Mouse (Mus musculus): ENCODE measurements at regions not wholly inside any gene's neighbourhood (a gene's known extent, or its start where the extent isn't known, plus 50 kb on each side); places are given as distances from the start of the nearest gene placed in this dataset.
"Not testable (repeated sequence)": the region's sequence is repeated elsewhere in the genome, so short reads cannot be mapped to it uniquely, and the experiment has no call there.

- DNase-seq, result no peak
- no peaks in the 10 kb centered on the region for H3K4me1 ChIP-seq (ENCODE audit: control insufficient read depth, insufficient read depth, low read length)
- no peak overlapping the region for H3K4me3 ChIP-seq (ENCODE audit: insufficient read depth, low read depth, low read length)
- H3K27me3 ChIP-seq (replicated peaks; ENCODE audit: control insufficient read depth, insufficient read depth, low read length), result no peaks in the 10 kb centered on the region
- no peak overlapping the region for H3K27ac ChIP-seq (ENCODE audit: insufficient read depth, low read depth, low read length)
- no peak for TF ChIP-seq CTCF (conservative IDR thresholded peaks at IDR 0.05; ENCODE audit: insufficient read depth, insufficient read length, low read depth, low read length)
- TF ChIP-seq POLR2A (IDR thresholded peaks at IDR 0.05; ENCODE audit: low read depth, low read length), result no peak
- H3K36me3 ChIP-seq (ENCODE audit: control insufficient read depth, insufficient read depth, low read length), result no peaks in the 10 kb centered on the region
- WGBS, result 46% methylated on average over 2 of the region's 2 CpGs
These were observed 435.7 kb downstream of the Rpia start for GRCm38 (mm10) chr6:70356303-70356702.

GRCm38 (mm10) chr6:70342147-70342546 is 449.9 kb downstream of the Rpia start:
- H3K27ac ChIP-seq (ENCODE audit: insufficient read depth, low read depth, low read length), result no peak overlapping the region
- WGBS, result 77% methylated on average over 5 of the region's 5 CpGs
- no peak for TF ChIP-seq CTCF (conservative IDR thresholded peaks at IDR 0.05; ENCODE audit: insufficient read depth, insufficient read length, low read depth, low read length)
- TF ChIP-seq POLR2A (IDR thresholded peaks at IDR 0.05; ENCODE audit: low read depth, low read length), result no peak
- H3K36me3 ChIP-seq (ENCODE audit: control insufficient read depth, insufficient read depth, low read length), result no peaks in the 10 kb centered on the region
- H3K27me3 ChIP-seq (replicated peaks; ENCODE audit: control insufficient read depth, insufficient read depth, low read length), result no peaks in the 10 kb centered on the region
- H3K4me3 ChIP-seq (ENCODE audit: insufficient read depth, low read depth, low read length), result no peak overlapping the region
- H3K4me1 ChIP-seq (ENCODE audit: control insufficient read depth, insufficient read depth, low read length), result no peaks in the 10 kb centered on the region
- DNase-seq, result no peak

- H3K36me3 ChIP-seq (ENCODE audit: control insufficient read depth, insufficient read depth, low read length); H3K4me3 ChIP-seq (ENCODE audit: insufficient read depth, low read depth, low read length); H3K27ac ChIP-seq (ENCODE audit: insufficient read depth, low read depth, low read length); H3K4me1 ChIP-seq (ENCODE audit: control insufficient read depth, insufficient read depth, low read length); H3K27me3 ChIP-seq (replicated peaks; ENCODE audit: control insufficient read depth, insufficient read depth, low read length); DNase-seq: not testable (repeated sequence)
- 79% methylated on average over 2 of the region's 2 CpGs for WGBS
These were observed 451.3 kb downstream of the Rpia start for GRCm38 (mm10) chr6:70340691-70341090.

GRCm38 (mm10) chr6:70315318-70315717 is 476.7 kb downstream of the Rpia start:
- H3K27ac ChIP-seq (ENCODE audit: insufficient read depth, low read depth, low read length), result no peak overlapping the region
- DNase-seq, result no peak
- no peak overlapping the region for H3K4me3 ChIP-seq (ENCODE audit: insufficient read depth, low read depth, low read length)
- no peaks in the 10 kb centered on the region for H3K36me3 ChIP-seq (ENCODE audit: control insufficient read depth, insufficient read depth, low read length)
- no peaks in the 10 kb centered on the region for H3K4me1 ChIP-seq (ENCODE audit: control insufficient read depth, insufficient read depth, low read length)
- H3K27me3 ChIP-seq (replicated peaks; ENCODE audit: control insufficient read depth, insufficient read depth, low read length), result no peaks in the 10 kb centered on the region
- WGBS, result 76% methylated on average over 1 of the region's 1 CpGs
- no peak for TF ChIP-seq POLR2A (IDR thresholded peaks at IDR 0.05; ENCODE audit: low read depth, low read length)
- TF ChIP-seq CTCF (conservative IDR thresholded peaks at IDR 0.05; ENCODE audit: insufficient read depth, insufficient read length, low read depth, low read length), result no peak

GRCm38 (mm10) chr6:70314667-70315066 is 477.4 kb downstream of the Rpia start:
- not testable (repeated sequence) for H3K27ac ChIP-seq (ENCODE audit: insufficient read depth, low read depth, low read length); H3K4me1 ChIP-seq (ENCODE audit: control insufficient read depth, insufficient read depth, low read length); H3K4me3 ChIP-seq (ENCODE audit: insufficient read depth, low read depth, low read length); H3K27me3 ChIP-seq (replicated peaks; ENCODE audit: control insufficient read depth, insufficient read depth, low read length); DNase-seq; H3K36me3 ChIP-seq (ENCODE audit: control insufficient read depth, insufficient read depth, low read length)
- WGBS, result 79% methylated on average over 2 of the region's 2 CpGs

- H3K27me3 ChIP-seq (replicated peaks; ENCODE audit: control insufficient read depth, insufficient read depth, low read length); H3K27ac ChIP-seq (ENCODE audit: insufficient read depth, low read depth, low read length); H3K36me3 ChIP-seq (ENCODE audit: control insufficient read depth, insufficient read depth, low read length); DNase-seq; H3K4me1 ChIP-seq (ENCODE audit: control insufficient read depth, insufficient read depth, low read length); H3K4me3 ChIP-seq (ENCODE audit: insufficient read depth, low read depth, low read length): not testable (repeated sequence)
These were observed 490.9 kb downstream of the Rpia start for GRCm38 (mm10) chr6:70301100-70301499.

GRCm38 (mm10) chr6:70260227-70260626 is 531.8 kb downstream of the Rpia start:
- H3K36me3 ChIP-seq (ENCODE audit: control insufficient read depth, insufficient read depth, low read length); H3K27me3 ChIP-seq (replicated peaks; ENCODE audit: control insufficient read depth, insufficient read depth, low read length); H3K4me1 ChIP-seq (ENCODE audit: control insufficient read depth, insufficient read depth, low read length); H3K4me3 ChIP-seq (ENCODE audit: insufficient read depth, low read depth, low read length); H3K27ac ChIP-seq (ENCODE audit: insufficient read depth, low read depth, low read length); DNase-seq: not testable (repeated sequence)
- WGBS, result 75% methylated on average over 3 of the region's 3 CpGs

- not testable (repeated sequence) for H3K27me3 ChIP-seq (replicated peaks; ENCODE audit: control insufficient read depth, insufficient read depth, low read length); H3K4me3 ChIP-seq (ENCODE audit: insufficient read depth, low read depth, low read length); H3K36me3 ChIP-seq (ENCODE audit: control insufficient read depth, insufficient read depth, low read length); H3K4me1 ChIP-seq (ENCODE audit: control insufficient read depth, insufficient read depth, low read length); H3K27ac ChIP-seq (ENCODE audit: insufficient read depth, low read depth, low read length); DNase-seq
- no CpG with 5 or more reads among the region's 1 CpGs for WGBS
These were observed 551.9 kb downstream of the Rpia start for GRCm38 (mm10) chr6:70240167-70240566.

Measured in kidney, adult 2 months (tissue).